Mouse (Mus musculus) heart, embryonic 14.5 days (tissue): ENCODE measurements around the gene Cyp4a31. TPM values are rescaled to one million over a fixed set of nuclear protein-coding genes. Genes with fewer than 3 reads are reported as not detected.
"Not testable (repeated sequence)": the region's sequence is repeated elsewhere in the genome, so short reads cannot be mapped to it uniquely, and the experiment has no call there.

ENCODE experiments used
- ATAC-seq: fragments of 200-750 bp; cut with Nextera tagmentation; 2 replicates; pipeline ENCODE4 v1.8.0; 2017; ENCODE audit warnings: low read depth, moderate TSS enrichment; ENCODE audit not compliant: insufficient number of reproducible peaks, insufficient read depth, low FRiP score
- H3K27ac ChIP-seq, 2 experiments: fragments of 200-500 bp in 1 of 2; fragments of 300-500 bp in 1 of 2; sonication (generic) in 1 of 2; replicated peaks in 1 of 2; 2 replicates each; pipeline ENCODE4 v1.5.1; 2012 to 2014; ENCODE audit warnings: low read depth in 2 of 2, low read length in 2 of 2, control low read depth in 1 of 2, mild to moderate bottlenecking in 1 of 2, mixed read lengths in 1 of 2; ENCODE audit not compliant: control insufficient read depth in 1 of 2, insufficient read depth in 1 of 2
- H3K27me3 ChIP-seq: fragments of 300-500 bp; sonication (generic); 2 replicates; pipeline ENCODE4 v1.6.1; 2014; ENCODE audit warnings: mild to moderate bottlenecking, low read length, control low read depth; ENCODE audit not compliant: control insufficient read depth, insufficient read depth
- H3K36me3 ChIP-seq: fragments of 300-500 bp; sonication (generic); 2 replicates; pipeline ENCODE4 v1.6.1; 2014; ENCODE audit warnings: mild to moderate bottlenecking, control low read depth, low read length, mixed read lengths; ENCODE audit not compliant: control insufficient read depth, insufficient read depth
- H3K4me1 ChIP-seq, 2 experiments: fragments of 200-500 bp in 1 of 2; fragments of 300-500 bp in 1 of 2; sonication (generic) in 1 of 2; 2 replicates each; pipeline ENCODE4 v1.6.1; 2012 to 2014; ENCODE audit warnings: low read length in 2 of 2, control low read depth in 1 of 2, mixed read lengths in 1 of 2; ENCODE audit not compliant: control insufficient read depth in 2 of 2, insufficient read depth in 2 of 2
- H3K4me2 ChIP-seq: fragments of 300-500 bp; sonication (generic); 2 replicates; pipeline ENCODE4 v1.6.1; 2014; ENCODE audit warnings: mild to moderate bottlenecking, low read length
- H3K4me3 ChIP-seq, 2 experiments: fragments of 200-500 bp in 1 of 2; fragments of 300-500 bp in 1 of 2; sonication (generic) in 1 of 2; 2 replicates each; pipeline ENCODE4 v1.5.1; 2012 to 2014; ENCODE audit warnings: low read length in 2 of 2, mild to moderate bottlenecking in 2 of 2, control low read depth in 1 of 2, low read depth in 1 of 2, moderate library complexity in 1 of 2; ENCODE audit not compliant: control insufficient read depth in 1 of 2, insufficient read depth in 1 of 2
- H3K9ac ChIP-seq: fragments of 300-500 bp; sonication (generic); 2 replicates; pipeline ENCODE4 v1.6.1; 2014; ENCODE audit warnings: mild to moderate bottlenecking, low read length
- H3K9me3 ChIP-seq: fragments of 300-500 bp; sonication (generic); 2 replicates; pipeline ENCODE4 v1.6.1; 2016; ENCODE audit warnings: low read length, control low read depth; ENCODE audit not compliant: control insufficient read depth
- WGBS: fragments of 180-500 bp; shearing (Covaris S2); extraction: QIAGEN DNeasy Blood & Tissue Kit; methylation state at CpG from one replicate; pipeline ENCODE4 v1.1.7; 2014; 5-methylcytosine and 5-hydroxymethylcytosine counted together
- polyA plus RNA-seq: library from polyadenylated mRNA; unstranded; fragments of >200 nt; fragmentation: Nextera tagmentation; extraction: Ambion mirVana; gene quantifications from 2 replicates; pipeline ENCODE4 v1.2.1, GENCODE M21; 2014

Cyp4a31 gene
- polyA plus RNA-seq, 1 experiment from 2014 or later = not detected

GRCm38 (mm10) chr4:115596824-115597336 is 33.4 kb downstream of the Cyp4a31 start:
- Histone ChIP-seq H3K4me3 (no peak overlapping the region), H3K9ac (no peak overlapping the region), H3K36me3 (no peaks in the 10 kb centered on the region), H3K9me3 (no peaks in the 10 kb centered on the region), H3K4me2 (no peak overlapping the region), H3K4me1 (no peaks in the 10 kb centered on the region), H3K27me3 (no peaks in the 10 kb centered on the region), H3K27ac (no peak overlapping the region)
- 64% methylated on average over 2 of the region's 2 CpGs for WGBS
- no peak for ATAC-seq

- not testable (repeated sequence) for H3K36me3 ChIP-seq, ATAC-seq, H3K9me3 ChIP-seq, H3K27me3 ChIP-seq, H3K4me3 ChIP-seq, H3K27ac ChIP-seq, H3K4me2 ChIP-seq, H3K9ac ChIP-seq, H3K4me1 ChIP-seq
- 87% methylated on average over 7 of the region's 8 CpGs for WGBS
These were observed 37.2 kb downstream of the Cyp4a31 start, which contains the start of gene Cyp4a32 for GRCm38 (mm10) chr4:115600611-115601010. TSS of gene Cyp4a32 (plus strand) at chr4:115600969.

GRCm38 (mm10) chr4:115614005-115614404 is 50.6 kb downstream of the Cyp4a31 start:
- H3K36me3 ChIP-seq = no peaks in the 10 kb centered on the region

GRCm38 (mm10) chr4:115625560-115625959 is 62.1 kb downstream of the Cyp4a31 start:
- H3K4me2 ChIP-seq, H3K4me3 ChIP-seq, H3K36me3 ChIP-seq, ATAC-seq, H3K27ac ChIP-seq, H3K9me3 ChIP-seq, H3K9ac ChIP-seq, H3K27me3 ChIP-seq, H3K4me1 ChIP-seq: not testable (repeated sequence)
- WGBS = 86% methylated on average over 3 of the region's 3 CpGs

More at GRCm38 (mm10) chr4:115614005-115614404, 50.6 kb downstream of the Cyp4a31 start:
- H3K9me3 ChIP-seq = no peaks in the 10 kb centered on the region
- H3K9ac ChIP-seq = no peak overlapping the region
- H3K4me1 ChIP-seq = no peaks in the 10 kb centered on the region
- H3K4me3 ChIP-seq = no peak overlapping the region
- H3K4me2 ChIP-seq = no peak overlapping the region
- H3K27me3 ChIP-seq = no peaks in the 10 kb centered on the region
- ATAC-seq = no peak
- no peak overlapping the region for H3K27ac ChIP-seq

Other genes starting within 250 kb of the Cyp4a31 start
- gene Cyp4a12b, start 152.0 kb upstream of the Cyp4a31 start, polyA plus RNA-seq = not detected in 2 replicates
- gene Cyp4a30b, start 111.0 kb upstream of the Cyp4a31 start, polyA plus RNA-seq = not detected in 2 replicates
- gene Cyp4a14, start 67.5 kb upstream of the Cyp4a31 start, polyA plus RNA-seq = not detected in 2 replicates
- gene Cyp4a10, start 45.4 kb upstream of the Cyp4a31 start, polyA plus RNA-seq = not detected in 2 replicates
- not detected in 2 replicates for gene Cyp4a32, start 37.3 kb downstream of the Cyp4a31 start, polyA plus RNA-seq
- gene Cyp4b1, start 84.1 kb downstream of the Cyp4a31 start, polyA plus RNA-seq = 1.6 and 4.2 TPM in 2 replicates
- 32.5 and 32.7 TPM in 2 replicates for gene Efcab14, start 174.1 kb downstream of the Cyp4a31 start, polyA plus RNA-seq
- 0.26 and 0.53 TPM in 2 replicates for gene Tex38, start 217.4 kb downstream of the Cyp4a31 start, polyA plus RNA-seq
- 89.2 and 89.5 TPM in 2 replicates for gene Atpaf1, start 221.2 kb downstream of the Cyp4a31 start, polyA plus RNA-seq